Mouse (Mus musculus) CH12.LX (cell line): Measurements from ENCODE around the gene Nck2. TPM values are rescaled to one million over a fixed set of nuclear protein-coding genes. Genes with fewer than 3 reads are reported as not detected.

Experiments used
- DNase-seq: peaks from one replicate; pipeline ENCODE4 v3.0.0-alpha.2; 2013; ENCODE audit errors: extremely low read depth
- H3K27ac ChIP-seq: 2 replicates; pipeline ENCODE4 v1.5.1; 2012; ENCODE audit warnings: low read depth, mild to moderate bottlenecking, control low read depth, moderate library complexity; ENCODE audit not compliant: insufficient read depth
- H3K27me3 ChIP-seq: replicated peaks from 2 replicates; pipeline ENCODE3; 2012; ENCODE audit warnings: inconsistent platforms
- H3K36me3 ChIP-seq, 2 experiments: replicated peaks in 1 of 2; 2 replicates each; pipeline versions ENCODE3 to v1.6.1; 2012; ENCODE audit warnings: inconsistent platforms in 1 of 2, low read length in 1 of 2, mild to moderate bottlenecking in 1 of 2, mixed read lengths in 1 of 2, moderate library complexity in 1 of 2; ENCODE audit not compliant: control insufficient read depth in 1 of 2, insufficient read depth in 1 of 2
- H3K4me1 ChIP-seq, 2 experiments: 2 replicates each; pipeline ENCODE4 v1.6.1; 2012; ENCODE audit warnings: inconsistent platforms in 1 of 2, moderate library complexity in 1 of 2; ENCODE audit not compliant: insufficient read depth in 2 of 2, control insufficient read depth in 1 of 2
- H3K4me2 ChIP-seq: 2 replicates; pipeline ENCODE4 v1.6.1; 2012; ENCODE audit warnings: low read depth, mild to moderate bottlenecking, control low read depth; ENCODE audit not compliant: poor library complexity, insufficient read depth, severe bottlenecking
- H3K4me3 ChIP-seq, 3 experiments: fragments of 150-350 bp in 1 of 3; sonication (generic) in 1 of 3; replicated peaks in 1 of 3; 2 replicates each; pipeline versions ENCODE3 to v1.5.1; 2011 to 2012; ENCODE audit warnings: low read depth in 2 of 3, low read length in 2 of 3, mild to moderate bottlenecking in 2 of 3, moderate library complexity in 2 of 3, control low read depth in 1 of 3, improper control_type of control experiment in 1 of 3, inconsistent platforms in 1 of 3, mixed read lengths in 1 of 3; ENCODE audit not compliant: poor library complexity in 1 of 3
- H3K79me2 ChIP-seq: replicated peaks from 2 replicates; pipeline ENCODE4 v1.6.1; 2012; ENCODE audit warnings: mild to moderate bottlenecking, moderate library complexity; ENCODE audit not compliant: control insufficient read depth, poor library complexity, insufficient read depth, severe bottlenecking; ENCODE audit errors: extremely low read depth
- H3K9ac ChIP-seq: 2 replicates; pipeline ENCODE4 v1.6.1; 2012; ENCODE audit warnings: low read depth, mild to moderate bottlenecking, control low read depth, moderate library complexity; ENCODE audit not compliant: insufficient read depth
- H3K9me3 ChIP-seq: replicated peaks from 2 replicates; pipeline ENCODE3; 2012; ENCODE audit warnings: low read length, inconsistent platforms, mixed read lengths
- BHLHE40 ChIP-seq: IDR thresholded peaks from 2 replicates; pipeline ENCODE4 v1.6.1; 2011; ENCODE audit warnings: mild to moderate bottlenecking, low read depth, low read length, improper control_type of control experiment
- CHD2 ChIP-seq: IDR thresholded peaks from 2 replicates; pipeline ENCODE4 v1.6.1; 2011; ENCODE audit warnings: low read length, improper control_type of control experiment
- CTCF ChIP-seq, 2 experiments: IDR thresholded peaks in 1 of 2; conservative IDR thresholded peaks in 1 of 2; 2 replicates each; pipeline ENCODE4 v1.5.1; 2011 to 2012; ENCODE audit warnings: low read depth in 2 of 2, low read length in 2 of 2, improper control_type of control experiment in 1 of 2, inconsistent platforms in 1 of 2, mild to moderate bottlenecking in 1 of 2, moderate library complexity in 1 of 2
- E2F4 ChIP-seq: IDR thresholded peaks from 2 replicates; pipeline ENCODE4 v1.6.1; 2011; ENCODE audit warnings: low read depth, low read length, improper control_type of control experiment; ENCODE audit not compliant: insufficient replicate concordance
- EP300 ChIP-seq: IDR thresholded peaks from 2 replicates; pipeline ENCODE4 v1.6.1; 2011; ENCODE audit warnings: low read length, improper control_type of control experiment
- ETS1 ChIP-seq: conservative IDR thresholded peaks from 2 replicates; pipeline ENCODE4 v1.6.1; 2012; ENCODE audit warnings: low read depth, mild to moderate bottlenecking, inconsistent platforms, low read length, improper control_type of control experiment, moderate library complexity
- GABPA ChIP-seq: IDR thresholded peaks from 2 replicates; pipeline ENCODE4 v1.6.1; 2012; ENCODE audit warnings: low read depth, low read length, improper control_type of control experiment, inconsistent platforms; ENCODE audit not compliant: insufficient replicate concordance
- IRF4 ChIP-seq: IDR thresholded peaks from 2 replicates; pipeline ENCODE4 v1.6.1; 2014; ENCODE audit warnings: low read depth, mild to moderate bottlenecking, inconsistent platforms, low read length, improper control_type of control experiment
- JUN ChIP-seq: IDR thresholded peaks from 2 replicates; pipeline ENCODE4 v1.6.1; 2011; ENCODE audit warnings: low read depth, mild to moderate bottlenecking, low read length, improper control_type of control experiment, moderate library complexity; ENCODE audit not compliant: insufficient read depth
- JUND ChIP-seq: conservative IDR thresholded peaks from 2 replicates; pipeline ENCODE4 v1.6.1; 2011; ENCODE audit warnings: low read depth, low read length, improper control_type of control experiment
- MAFK ChIP-seq: IDR thresholded peaks from 2 replicates; pipeline ENCODE4 v1.6.1; 2011; ENCODE audit warnings: low read length, improper control_type of control experiment; ENCODE audit not compliant: insufficient replicate concordance
- MEF2A ChIP-seq: IDR thresholded peaks from 2 replicates; pipeline ENCODE4 v1.6.1; 2014; ENCODE audit warnings: low read depth, mild to moderate bottlenecking, inconsistent platforms, low read length, improper control_type of control experiment, borderline replicate concordance
- MYC ChIP-seq: IDR thresholded peaks from 2 replicates; pipeline ENCODE4 v1.6.1; 2011; ENCODE audit warnings: low read depth, mild to moderate bottlenecking, improper control_type of control experiment, low read length
- PAX5 ChIP-seq: IDR thresholded peaks from 2 replicates; pipeline ENCODE4 v1.6.1; 2012; ENCODE audit warnings: low read length, inconsistent platforms, mixed read lengths
- POLR2AphosphoS2 ChIP-seq: IDR thresholded peaks from 2 replicates; pipeline ENCODE4 v1.6.1; 2011; ENCODE audit warnings: low read depth, low read length, improper control_type of control experiment
- RCOR1 ChIP-seq: conservative IDR thresholded peaks from 2 replicates; pipeline ENCODE4 v1.6.1; 2012; ENCODE audit warnings: low read depth, mild to moderate bottlenecking, inconsistent platforms, low read length, improper control_type of control experiment
- TCF12 ChIP-seq: IDR thresholded peaks from 2 replicates; pipeline ENCODE4 v1.6.1; 2014; ENCODE audit warnings: low read depth, mild to moderate bottlenecking, inconsistent platforms, low read length, improper control_type of control experiment
- USF1 ChIP-seq: IDR thresholded peaks from 2 replicates; pipeline ENCODE4 v1.6.1; 2014; ENCODE audit warnings: low read depth, mild to moderate bottlenecking, inconsistent platforms, low read length, improper control_type of control experiment
- ZC3H11A ChIP-seq: IDR thresholded peaks from 2 replicates; pipeline ENCODE4 v1.6.1; 2012; ENCODE audit warnings: low read depth, mild to moderate bottlenecking, inconsistent platforms, low read length, improper control_type of control experiment
- ZNF384 ChIP-seq: IDR thresholded peaks from 2 replicates; pipeline ENCODE4 v1.6.1; 2012; ENCODE audit warnings: low read depth, low read length, improper control_type of control experiment, inconsistent platforms
- dilution Hi-C: fragments of 300-500 bp; cut with MboI; formaldehyde crosslinking; loops from 2 replicates; pipeline ENCODE4 v1.14.3; 2020; ENCODE audit warnings: low sequenced_read_pairs; ENCODE audit not compliant: extremely low pct_unique_long_range_greater_than_20kb, extremely low pct_ligation_motif_present
- in situ Hi-C: fragments of 300-500 bp; cut with MboI; formaldehyde crosslinking; loops from 3 replicates; pipeline ENCODE4 v1.14.3; 2019; ENCODE audit warnings: low sequenced_read_pairs, low pct_ligation_motif_present, low pct_unique_long_range_greater_than_20kb, mixed read lengths
- polyA plus RNA-seq: library from polyadenylated mRNA; unstranded; fragments of >175 nt; gene quantifications from 2 replicates; pipeline ENCODE4 v1.2.1, GENCODE M21; 2012; ENCODE audit warnings: low read depth; ENCODE audit not compliant: insufficient read length
- total RNA-seq, 2 experiments: library from RNA; depleted of rRNA; stranded (reverse); fragments of 300-350 nt in 1 of 2; fragments of >200 nt in 1 of 2; gene quantifications; 2 replicates each; pipeline ENCODE4 v1.2.3; 2012 to 2014

Nck2 gene
- total and polyA plus RNA-seq, 3 experiments: 4.4 to 7.6 (median 4.6) TPM

DNA sequence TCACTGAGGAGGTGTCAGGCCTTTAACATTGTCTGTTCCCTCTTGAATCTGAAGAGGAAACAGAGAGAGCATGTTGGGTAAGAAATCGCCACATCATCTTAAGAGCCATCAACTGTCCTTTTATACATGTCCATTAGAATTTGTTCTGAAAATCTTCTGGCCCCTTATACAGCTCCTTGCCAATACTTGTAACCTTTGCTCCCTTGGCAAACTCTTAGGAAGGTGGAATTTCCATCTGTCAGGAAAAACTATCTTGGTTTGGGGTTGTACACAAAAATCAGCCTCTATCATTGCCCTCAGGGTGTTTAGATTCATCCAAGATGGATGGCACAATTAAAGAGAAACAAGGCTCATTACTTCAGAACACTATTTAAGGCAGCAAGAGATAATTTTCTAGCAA, 5.1 kb upstream of the Nck2 start:
- TF ChIP-seq CTCF (conservative IDR thresholded peaks at IDR 0.05 in 1 of 2, IDR thresholded peaks at IDR 0.05 in 1 of 2; ENCODE audit: low read depth in 2 of 2, low read length in 2 of 2) (no peak), GABPA (no peak), USF1 (no peak)
- TF ChIP-seq, all 38 proteins: peak for 0
- no peaks in the 10 kb centered on the region for H3K36me3 ChIP-seq
- peaks cover 3% of the 10 kb centered on the region for H3K27me3 ChIP-seq
- no peak for DNase-seq
- no peaks in the 10 kb centered on the region for H3K9me3 ChIP-seq
- H3K4me1 ChIP-seq: peaks cover 8 to 11% of the 10 kb centered on the region in 2 experiments; a peak in 3 of 4 replicates
- H3K9ac ChIP-seq: no peak overlapping the region
- H3K4me2 ChIP-seq: no peak overlapping the region
- no peak overlapping the region for H3K4me3 ChIP-seq
- in situ Hi-C loops (no loop called here), dilution Hi-C loops (no loop called here)
- H3K27ac ChIP-seq: no peak overlapping the region
- H3K79me2 ChIP-seq: no peaks in the 10 kb centered on the region

DNA sequence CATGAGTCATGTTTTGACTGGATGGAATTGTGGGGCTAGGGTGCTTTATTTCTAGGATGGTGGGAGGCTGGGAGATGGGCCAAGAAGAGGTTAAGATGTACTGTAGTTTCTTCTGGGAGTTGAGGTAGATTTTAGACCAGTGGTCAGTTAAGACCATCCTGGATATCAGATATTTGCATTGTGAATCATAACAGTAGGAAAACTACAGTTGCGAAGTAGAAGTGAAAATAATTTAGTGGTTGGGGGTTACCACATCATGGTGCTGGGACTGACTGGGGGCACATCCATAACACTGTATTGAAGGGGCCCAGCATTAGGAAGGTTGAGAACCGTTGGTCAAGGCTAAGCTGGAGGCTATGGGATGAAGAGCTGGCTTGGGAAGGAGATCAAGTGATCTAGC, 1.8 kb upstream of the Nck2 start:
- no peak overlapping the region for H3K9ac ChIP-seq
- H3K27me3 ChIP-seq: peaks cover 3% of the 10 kb centered on the region
- H3K27ac ChIP-seq: no peak overlapping the region
- TF ChIP-seq MYC: no peak
- peak; percentile 86 for TF ChIP-seq EP300
- TF ChIP-seq RCOR1: peak; percentile 84
- TF ChIP-seq ZNF384: no peak
- no peak for TF ChIP-seq ZC3H11A
- no peak for TF ChIP-seq POLR2AphosphoS2
- TF ChIP-seq E2F4: no peak
- TF ChIP-seq JUN: peak; percentile 64
- TF ChIP-seq PAX5: no peak
- TF ChIP-seq MAFK: peak; percentile 89
- TF ChIP-seq CHD2: peak; percentile 60; the same call in 1 of the 2 replicates
- TF ChIP-seq BHLHE40: peak; percentile 81
- peak; percentile 83 for TF ChIP-seq JUND
- TF ChIP-seq TCF12: peak; percentile 45; the same call in 1 of the 2 replicates
- peak; percentile 61 for TF ChIP-seq MEF2A
- peak; percentile 39; the same call in 1 of the 2 replicates for TF ChIP-seq ETS1
- TF ChIP-seq USF1: no peak
- peak; percentile 97 for TF ChIP-seq IRF4
- no peak overlapping the region for H3K4me2 ChIP-seq
- no peaks in the 10 kb centered on the region for H3K36me3 ChIP-seq
- in situ Hi-C loops: no loop called here
- peaks cover 11 to 30% of the 10 kb centered on the region in 2 experiments for H3K4me1 ChIP-seq
- no peaks in the 10 kb centered on the region for H3K9me3 ChIP-seq
- H3K4me3 ChIP-seq: no peak overlapping the region
- no peaks in the 10 kb centered on the region; the same call in 1 of the 2 replicates for H3K79me2 ChIP-seq
- dilution Hi-C loops: no loop called here
- no peak for DNase-seq
